10 mouse cellular contexts compared by ENCODE assay signal in genomic region chr7:98589028-98589427, GRCm38 (mm10).
DNase-seq lines count a peak whose midpoint lies in the region; ATAC-seq and TF ChIP-seq lines count a peak whose summit lies in the region.
"Had no signal": no experiment of that assay in that cellular context is flagged by ENCODE, and none has a peak within 500 bp of the region (broad histone marks: within the 10 kb centered on the region; RNA-seq: fewer than 3 reads in every experiment).

No protein-coding gene starts in this region.

- peak; percentile 78 for TF ChIP-seq CTCF in heart, adult 2 months (IDR thresholded peaks at IDR 0.05)
- peak; percentile 55 for TF ChIP-seq CTCF in lung, embryonic 14.5 days (IDR thresholded peaks at IDR 0.05; ENCODE audit: low read depth)
- peak; percentile 1 for TF ChIP-seq CTCF in ES-Bruce4 (IDR thresholded peaks at IDR 0.05; ENCODE audit: low read depth, low read length)
- no peak for TF ChIP-seq CTCF in embryonic fibroblast, embryonic 13.5 days (IDR thresholded peaks at IDR 0.05; ENCODE audit: borderline replicate concordance, insufficient read depth, low read length)

- ATAC-seq in heart, embryonic 12.5 days (ENCODE audit: insufficient number of reproducible peaks, low FRiP score), result no peak
- no peak for ATAC-seq in lung, embryonic 14.5 days (ENCODE audit: insufficient read depth)

- no peaks in the 10 kb centered on the region for H3K79me2 ChIP-seq in heart, adult 2 months (replicated peaks; ENCODE audit: control insufficient read depth, insufficient read depth, low read length)

- no peaks in the 10 kb centered on the region for H3K27me3 ChIP-seq in heart, adult 2 months (ENCODE audit: control insufficient read depth, insufficient read depth, low read length)
- H3K27me3 ChIP-seq in heart, embryonic 12.5 days (replicated peaks), result no peaks in the 10 kb centered on the region
- no peaks in the 10 kb centered on the region for H3K27me3 ChIP-seq in lung, embryonic 14.5 days (ENCODE audit: insufficient read depth, low read length)
- no peaks in the 10 kb centered on the region for H3K27me3 ChIP-seq in ES-Bruce4 (ENCODE audit: control insufficient read depth, insufficient read depth, low read length, poor library complexity, severe bottlenecking)

- no peaks in the 10 kb centered on the region; the same call in 1 of the 2 replicates for H3K36me3 ChIP-seq in heart, adult 2 months (ENCODE audit: control insufficient read depth, insufficient read depth, low read length)
- peaks cover 38% of the 10 kb centered on the region for H3K36me3 ChIP-seq in heart, embryonic 12.5 days
- H3K36me3 ChIP-seq in lung, embryonic 14.5 days (ENCODE audit: insufficient read depth), result peaks cover 34% of the 10 kb centered on the region
- H3K36me3 ChIP-seq in ES-Bruce4 (ENCODE audit: control insufficient read depth, insufficient read depth, low read length, poor library complexity, severe bottlenecking), result peaks cover 19% of the 10 kb centered on the region

- TF ChIP-seq EP300 in heart, adult 2 months (IDR thresholded peaks at IDR 0.05; ENCODE audit: insufficient read depth, low read depth, low read length), result no peak
- TF ChIP-seq EP300 in ES-Bruce4 (IDR thresholded peaks at IDR 0.05; ENCODE audit: insufficient read depth, low read depth, low read length), result no peak

- no peak overlapping the region for H3K4me3 ChIP-seq in heart, adult 2 months
- no peak overlapping the region for H3K4me3 ChIP-seq in heart, embryonic 12.5 days
- H3K4me3 ChIP-seq in lung, embryonic 14.5 days (ENCODE audit: low read depth, low read length), result no peak overlapping the region
- H3K4me3 ChIP-seq in ES-Bruce4 (ENCODE audit: low read depth, low read length), result no peak overlapping the region
- H3K4me3 ChIP-seq in embryonic fibroblast, embryonic 13.5 days (ENCODE audit: insufficient read depth, low read length), result no peak overlapping the region

- WGBS in heart, adult 2 months, result 56% methylated on average over 3 of the region's 3 CpGs
- WGBS in heart, embryonic 12.5 days, result 63% methylated on average over 3 of the region's 3 CpGs
- 56% methylated on average over 3 of the region's 3 CpGs for WGBS in lung, embryonic 14.5 days

- DNase-seq in heart, adult 2 months, result no peak
- DNase-seq in lung, embryonic 14.5 days, result peak; percentile 77
- DNase-seq in lung, adult 18-20 months, result no peak
- no peak for DNase-seq in adrenal gland, postnatal 10 days
- no peak for DNase-seq in heart, postnatal 14 days
- DNase-seq: cerebellum, postnatal 25 days; kidney, postnatal 4 days had no signal

- H3K27ac ChIP-seq in heart, adult 2 months, result no peak overlapping the region
- no peak overlapping the region for H3K27ac ChIP-seq in heart, embryonic 12.5 days (ENCODE audit: poor library complexity, severe bottlenecking)
- H3K27ac ChIP-seq in lung, embryonic 14.5 days (ENCODE audit: low read depth), result no peak overlapping the region
- no peak overlapping the region for H3K27ac ChIP-seq in ES-Bruce4 (ENCODE audit: insufficient read depth, low read length)
- peak overlapping the region; percentile 50; the same call in 1 of the 2 replicates for H3K27ac ChIP-seq in embryonic fibroblast, embryonic 13.5 days (ENCODE audit: insufficient read depth, low read length)

- intact Hi-C loops in heart, adult 2 months (cut with DNase I), result loop anchor here (1.0 to 10.0 kb wide), 2 partner anchors 108 to 234 kb away; no protein-coding TSS in a partner anchor
- intact Hi-C loops in heart, postnatal 14 days (cut with DNase I), result loop anchor here (1.0 to 10.0 kb wide), 2 partner anchors 108 to 234 kb away; no protein-coding TSS in a partner anchor

- no peaks in the 10 kb centered on the region for H3K4me1 ChIP-seq in heart, adult 2 months (ENCODE audit: control insufficient read depth, insufficient read depth, low read length)
- H3K4me1 ChIP-seq in heart, embryonic 12.5 days (replicated peaks), result no peaks in the 10 kb centered on the region
- no peaks in the 10 kb centered on the region for H3K4me1 ChIP-seq in lung, embryonic 14.5 days (ENCODE audit: insufficient read depth)
- H3K4me1 ChIP-seq in ES-Bruce4 (ENCODE audit: control insufficient read depth, insufficient read depth, low read length), result no peaks in the 10 kb centered on the region
- H3K4me1 ChIP-seq in embryonic fibroblast, embryonic 13.5 days (ENCODE audit: control insufficient read depth, insufficient read depth, low read length), result no peaks in the 10 kb centered on the region; the same call in 1 of the 2 replicates

- no peaks in the 10 kb centered on the region for H3K9me3 ChIP-seq in heart, embryonic 12.5 days (replicated peaks)
- no peaks in the 10 kb centered on the region for H3K9me3 ChIP-seq in lung, embryonic 14.5 days (ENCODE audit: low read depth, low read length)
- no peaks in the 10 kb centered on the region for H3K9me3 ChIP-seq in ES-Bruce4 (replicated peaks; ENCODE audit: control insufficient read depth, insufficient read depth, low read length, poor library complexity, severe bottlenecking)

- no peak overlapping the region for H3K9ac ChIP-seq in heart, adult 2 months (ENCODE audit: low read depth, low read length)
- H3K9ac ChIP-seq in heart, embryonic 12.5 days, result no peak overlapping the region
- H3K9ac ChIP-seq in lung, embryonic 14.5 days, result no peak overlapping the region
- no peak overlapping the region for H3K9ac ChIP-seq in ES-Bruce4 (ENCODE audit: low read depth, poor library complexity, severe bottlenecking)

- TF ChIP-seq POLR2A in heart, adult 2 months (IDR thresholded peaks at IDR 0.05; ENCODE audit: insufficient read depth, low read depth, low read length), result no peak
- TF ChIP-seq POLR2A in ES-Bruce4 (IDR thresholded peaks at IDR 0.05; ENCODE audit: insufficient read depth, low read length), result no peak
- TF ChIP-seq POLR2A in embryonic fibroblast, embryonic 13.5 days (IDR thresholded peaks at IDR 0.05; ENCODE audit: low read depth, low read length), result no peak

- H3K4me2 ChIP-seq in heart, embryonic 12.5 days, result no peak overlapping the region
- H3K4me2 ChIP-seq in lung, embryonic 14.5 days, result no peak overlapping the region
